Mouse (Mus musculus) adrenal gland, postnatal 14 days (tissue): ENCODE measurements around the gene Chn2. TPM values are rescaled to one million over a fixed set of nuclear protein-coding genes. Genes with fewer than 3 reads are reported as not detected.

Experiments
- DNase-seq: peaks from one replicate; pipeline ENCODE4 v3.0.0; 2021; ENCODE audit warnings: mixed read lengths
- total RNA-seq: library from RNA; stranded (reverse); gene quantifications from 2 replicates; pipeline ENCODE4 v1.2.3, GENCODE M21; 2021

Gene Chn2
- total RNA-seq, 1 experiment from 2014 or later: 9.9 TPM

DNA sequence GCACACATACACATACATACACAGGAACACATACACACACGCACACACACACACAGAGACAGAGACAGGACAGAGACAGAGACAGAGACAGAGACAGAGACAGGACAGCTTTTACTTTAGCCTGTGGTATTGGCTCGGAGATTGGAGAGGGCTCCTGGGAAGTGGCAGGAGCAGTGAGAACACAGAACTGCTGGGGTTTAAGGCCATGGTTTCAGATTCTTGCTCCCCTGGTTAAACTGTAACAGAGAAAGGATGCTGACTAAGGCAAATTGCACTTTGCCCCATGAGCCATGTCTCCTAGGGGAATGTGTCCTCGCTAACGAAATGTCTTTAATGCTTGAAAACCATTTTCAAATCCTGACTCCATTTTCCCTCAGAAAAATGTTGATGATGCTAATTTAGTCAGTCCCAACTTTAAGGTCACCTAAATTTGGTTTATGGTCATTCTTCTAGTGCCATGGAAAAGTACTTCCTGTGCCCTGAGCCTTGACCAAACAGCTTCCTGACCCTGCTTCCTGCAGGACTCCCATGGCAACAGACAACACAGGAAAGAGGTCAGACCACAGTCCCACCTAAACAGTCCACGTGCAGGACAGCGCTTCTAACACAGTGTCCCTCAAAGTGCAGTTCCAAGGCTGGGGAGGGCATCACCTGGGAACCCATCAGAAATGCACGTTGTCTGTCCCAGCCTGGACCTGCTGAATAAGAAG, 163.1 kb downstream of the Chn2 start:
- peak; percentile 26 for DNase-seq

DNA sequence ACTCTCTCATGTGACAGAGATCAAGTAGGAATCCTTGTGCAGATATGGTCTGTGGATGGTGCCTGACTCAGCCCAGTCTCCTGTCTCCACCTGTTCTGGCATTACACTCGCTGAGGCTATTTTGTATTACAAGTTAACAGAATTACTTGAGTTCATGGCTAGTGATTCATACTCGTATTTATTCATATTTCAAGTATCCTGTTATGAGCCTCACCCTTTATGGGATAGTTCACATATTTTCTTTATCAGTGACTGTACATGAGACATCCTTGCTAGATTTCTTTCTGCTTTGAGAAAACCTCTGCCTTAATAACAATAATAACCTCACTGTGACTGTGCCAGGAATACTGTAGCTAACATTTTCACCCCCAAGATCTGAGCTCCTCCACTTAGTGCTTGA, 164.0 kb downstream of the Chn2 start:
- no peak for DNase-seq

DNA sequence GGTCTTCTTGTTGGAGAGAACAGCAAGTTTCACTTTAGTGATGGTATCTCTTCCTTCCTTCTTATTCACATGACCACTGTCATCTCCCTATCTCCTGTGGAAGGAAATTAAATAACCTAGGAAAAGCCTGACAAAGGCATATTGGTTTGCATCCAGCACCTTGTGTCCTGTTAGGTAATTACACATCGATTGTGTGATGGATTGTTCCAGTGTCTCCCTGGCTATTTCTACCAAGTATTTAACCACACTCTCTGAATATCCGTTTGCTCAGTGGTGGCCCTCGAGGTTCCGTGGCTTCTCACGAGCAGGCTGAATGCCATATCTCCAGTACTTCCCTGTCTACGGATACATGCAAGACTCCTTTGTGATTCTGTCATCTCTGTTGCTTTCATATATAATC, 164.6 kb downstream of the Chn2 start:
- DNase-seq: no peak

DNA sequence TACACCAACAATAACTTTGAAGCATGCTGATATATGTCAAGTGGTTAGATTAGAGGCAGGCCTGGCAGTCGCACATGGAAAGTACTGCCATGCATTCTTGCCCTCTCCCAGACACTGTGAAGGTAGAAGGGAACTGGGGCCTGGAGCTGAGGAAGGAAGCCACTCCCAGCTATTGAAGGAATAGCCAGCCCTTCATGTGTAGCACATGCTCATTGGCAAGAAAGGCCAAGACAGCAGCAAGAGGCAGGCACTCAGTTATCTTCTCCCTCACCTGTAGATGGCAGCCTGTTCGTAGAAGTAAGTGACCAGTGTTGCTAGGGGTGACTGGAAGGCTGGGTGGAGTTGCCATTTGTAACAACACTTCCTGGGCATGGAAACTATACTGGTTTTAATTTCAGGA, 165.6 kb downstream of the Chn2 start:
- DNase-seq: no peak

DNA sequence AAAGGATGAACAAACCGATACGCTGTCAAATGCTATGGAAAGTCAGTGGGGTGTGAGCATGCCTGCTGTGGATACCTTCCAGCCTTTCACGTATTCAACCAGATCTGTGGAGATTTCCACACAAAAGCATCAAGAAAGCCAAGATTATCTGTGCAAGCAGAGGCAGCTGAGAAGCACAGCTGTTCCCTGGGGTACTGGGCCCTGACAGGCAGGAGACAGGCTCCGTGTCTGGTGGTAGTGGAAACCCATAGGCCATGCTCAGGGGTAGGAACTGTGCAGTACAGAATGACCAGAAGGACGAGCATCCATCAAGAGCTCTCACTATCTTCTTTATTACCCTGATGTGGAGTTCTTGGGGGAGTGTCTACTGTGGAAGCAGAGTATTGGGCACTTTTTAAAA, 166.1 kb downstream of the Chn2 start:
- DNase-seq: no peak

DNA sequence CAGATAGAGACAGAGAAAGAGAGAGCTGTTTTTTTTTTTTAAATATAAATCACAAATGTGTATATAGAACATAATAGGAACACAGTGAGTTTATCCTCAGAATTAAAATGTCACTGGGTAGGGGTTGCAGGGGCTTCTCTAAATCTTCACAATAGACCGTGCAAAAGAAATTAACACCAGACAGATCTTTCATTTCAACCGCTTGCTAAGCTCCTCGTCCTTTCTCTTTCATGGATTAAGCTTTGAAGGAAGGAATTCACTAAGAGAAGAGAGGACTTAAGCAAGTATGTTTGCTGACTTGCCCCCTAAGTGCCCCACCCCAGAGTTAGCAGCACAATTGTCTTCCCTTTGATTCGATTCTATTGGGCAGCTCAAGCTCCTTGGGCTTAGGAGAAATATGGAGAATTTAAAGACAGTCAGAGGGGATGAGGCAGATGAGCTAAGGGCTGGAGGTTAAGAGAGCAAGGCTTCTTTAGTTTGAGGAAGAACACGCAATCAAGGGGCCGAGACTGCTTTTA, 166.9 kb downstream of the Chn2 start:
- no peak for DNase-seq

DNA sequence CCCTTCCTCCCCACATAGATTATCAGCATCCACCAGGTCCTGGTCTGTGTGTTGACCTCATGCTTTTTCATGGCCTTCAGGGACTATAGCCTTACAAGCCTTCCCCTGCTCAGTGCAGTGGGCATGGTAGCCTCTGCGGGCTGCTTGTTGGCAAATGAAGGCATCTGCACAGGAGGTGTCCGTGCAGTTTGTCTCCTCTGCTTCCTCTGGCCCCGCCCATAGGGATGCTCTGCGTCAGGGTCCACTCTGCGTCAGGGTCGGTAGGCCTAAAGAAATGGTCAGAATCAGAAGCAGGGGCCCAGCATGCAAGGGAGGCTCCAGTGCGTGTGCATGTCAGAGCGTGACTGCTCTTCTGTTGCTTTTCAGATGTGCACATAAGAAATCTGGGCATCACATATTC, 169.4 kb downstream of the Chn2 start:
- DNase-seq: no peak

DNA sequence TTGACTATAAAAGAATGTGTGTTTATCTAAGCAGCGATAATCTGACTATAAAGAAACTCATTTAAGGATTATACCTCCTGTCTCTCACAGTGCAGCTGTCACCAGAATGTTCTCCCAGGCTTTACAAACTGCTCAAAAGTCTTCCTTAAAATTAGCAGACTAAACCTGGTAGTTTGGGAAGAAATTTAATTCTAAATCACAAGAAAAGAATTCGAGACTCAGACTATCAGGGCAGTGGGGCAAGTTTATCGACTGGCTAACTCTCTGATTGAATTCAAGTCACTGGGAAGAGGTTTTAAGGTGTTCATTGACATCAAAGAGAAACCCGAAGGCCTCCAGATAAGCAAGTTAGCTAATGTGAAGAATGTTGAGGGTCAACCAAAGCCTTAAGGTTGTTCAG, 171.6 kb downstream of the Chn2 start:
- DNase-seq: no peak

DNA sequence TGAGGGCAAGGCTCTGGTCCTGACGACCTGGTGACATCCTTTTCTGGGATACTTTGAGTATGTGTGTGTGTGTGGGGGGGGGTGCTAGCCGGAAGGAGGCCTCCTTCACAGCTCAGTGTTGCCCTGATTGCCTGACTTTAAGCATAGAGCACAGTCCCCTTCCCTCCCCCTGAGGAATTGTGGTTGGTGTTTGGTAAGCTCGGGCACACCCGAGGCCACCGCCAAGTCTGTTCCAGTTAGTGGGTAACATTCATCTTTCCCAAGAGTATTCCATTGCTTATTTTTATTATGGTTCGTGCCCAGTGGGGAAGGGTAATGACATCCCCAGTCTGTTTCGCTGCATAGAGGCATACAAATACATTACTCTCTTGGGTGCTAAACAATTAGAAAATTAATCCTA, 172.6 kb downstream of the Chn2 start:
- peak; percentile 48 for DNase-seq

DNA sequence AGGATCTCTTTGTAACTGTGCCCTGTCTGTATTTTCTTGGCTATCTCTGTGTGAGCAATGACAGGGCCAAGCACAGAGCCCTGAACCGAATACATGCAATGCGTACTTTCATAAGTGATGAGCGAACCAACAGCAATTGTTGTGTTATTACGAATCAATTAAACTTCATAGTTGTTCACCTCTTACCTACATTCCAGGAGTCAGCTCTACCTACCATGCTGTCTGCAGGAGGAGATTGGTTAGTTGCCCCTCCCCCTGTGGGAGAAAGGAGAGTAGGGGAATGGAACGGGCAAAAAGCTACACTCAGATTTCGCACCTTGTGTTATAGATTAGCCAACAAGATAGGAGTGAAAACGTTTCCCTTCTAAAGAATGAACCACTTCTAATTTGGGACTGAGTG, 174.4 kb downstream of the Chn2 start:
- no peak for DNase-seq

DNA sequence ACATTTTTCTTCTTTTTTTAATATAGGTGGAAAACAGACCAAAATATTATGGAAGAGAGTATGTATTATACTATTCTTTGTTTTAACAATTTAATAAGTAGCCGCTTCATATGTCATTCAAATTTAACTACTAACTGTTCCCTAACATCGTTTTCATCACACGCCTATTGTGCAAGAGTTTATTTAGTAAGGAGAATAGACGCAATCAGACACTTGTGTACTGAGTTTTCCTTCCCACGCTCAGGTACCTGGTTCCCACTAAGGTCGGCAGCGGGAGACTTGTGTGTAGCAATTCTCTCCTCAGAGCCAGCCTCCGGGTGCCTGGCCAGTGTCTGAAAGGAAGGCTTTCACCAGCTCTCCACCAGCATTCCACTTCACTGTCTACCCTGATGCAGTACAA, 176.3 kb downstream of the Chn2 start:
- DNase-seq: no peak

DNA sequence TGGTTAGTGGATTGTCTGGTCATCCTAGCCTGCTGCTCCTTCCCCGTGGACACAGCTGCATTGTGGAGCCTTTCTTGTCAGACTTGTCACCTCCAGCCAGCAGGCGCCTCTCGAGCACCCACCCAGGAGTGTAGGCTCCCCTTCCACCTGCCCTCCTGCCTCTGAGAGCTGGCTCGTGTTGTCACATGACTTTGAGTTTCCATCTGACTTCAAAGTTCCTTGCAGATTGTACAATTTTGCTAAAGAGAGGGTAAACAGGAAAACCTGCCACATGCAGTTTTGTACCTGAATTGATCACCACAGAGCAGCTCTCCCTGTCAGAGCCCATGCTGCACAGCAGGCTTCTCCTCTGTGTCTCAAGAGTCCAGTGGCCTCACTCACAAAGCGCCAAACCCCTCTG, 177.2 kb downstream of the Chn2 start:
- DNase-seq: no peak

DNA sequence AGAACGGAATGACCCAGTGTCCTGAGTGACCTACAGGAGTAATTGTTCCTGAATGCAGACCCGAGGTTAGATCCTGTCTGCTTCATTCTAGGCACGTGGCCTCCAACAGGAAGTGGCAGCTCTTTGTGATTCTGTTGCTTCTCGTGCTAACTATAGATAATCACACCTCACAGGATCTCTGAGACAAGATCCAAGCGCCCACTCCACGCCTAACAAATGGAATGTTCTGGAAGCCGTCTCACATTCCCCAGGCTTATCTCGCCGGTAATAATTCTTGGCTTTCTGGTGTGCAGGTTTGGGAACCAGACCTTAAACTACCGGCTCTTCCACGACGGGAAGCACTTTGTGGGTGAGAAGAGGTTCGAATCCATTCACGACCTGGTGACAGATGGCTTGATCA, 180.8 kb downstream of the Chn2 start:
- no peak for DNase-seq

DNA sequence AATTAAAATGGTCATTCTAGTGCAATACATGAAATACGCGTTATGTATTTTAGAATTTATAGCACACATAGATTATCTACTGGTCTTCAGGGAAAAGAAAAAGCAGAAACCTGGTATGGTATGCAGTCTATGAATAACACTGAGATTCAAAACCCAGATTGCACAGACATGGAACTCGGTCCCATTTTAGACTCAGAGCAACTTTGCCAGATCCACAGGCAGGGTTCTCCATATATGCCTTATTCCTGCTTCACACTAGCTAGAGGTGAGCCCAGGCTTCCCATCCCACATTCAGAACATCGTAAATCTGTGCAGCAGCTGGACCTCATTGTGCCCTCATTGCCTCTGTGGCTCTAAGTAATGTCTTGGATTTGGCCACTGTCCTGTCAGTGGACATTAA, 184.2 kb downstream of the Chn2 start:
- no peak for DNase-seq

DNA sequence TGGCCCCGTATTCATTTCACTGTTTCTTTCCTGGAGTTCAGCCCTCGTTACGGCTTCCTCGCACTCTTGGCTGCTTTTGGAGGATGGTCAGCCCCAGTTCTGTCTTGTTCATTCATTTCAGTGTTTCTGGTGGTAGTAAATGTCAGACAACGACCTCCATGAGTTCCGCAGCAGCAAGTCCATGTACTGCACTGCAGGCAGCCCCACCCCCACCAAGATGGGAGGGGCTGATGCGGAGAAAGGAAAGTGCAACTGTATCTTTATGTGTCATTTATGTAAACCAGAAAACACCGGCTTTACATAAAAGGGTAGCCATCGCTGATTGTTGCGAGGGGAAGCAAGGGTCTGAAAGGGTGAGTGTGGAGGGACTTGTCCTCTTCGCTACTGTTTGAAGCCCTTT, 185.0 kb downstream of the Chn2 start:
- peak; percentile 51 for DNase-seq

DNA sequence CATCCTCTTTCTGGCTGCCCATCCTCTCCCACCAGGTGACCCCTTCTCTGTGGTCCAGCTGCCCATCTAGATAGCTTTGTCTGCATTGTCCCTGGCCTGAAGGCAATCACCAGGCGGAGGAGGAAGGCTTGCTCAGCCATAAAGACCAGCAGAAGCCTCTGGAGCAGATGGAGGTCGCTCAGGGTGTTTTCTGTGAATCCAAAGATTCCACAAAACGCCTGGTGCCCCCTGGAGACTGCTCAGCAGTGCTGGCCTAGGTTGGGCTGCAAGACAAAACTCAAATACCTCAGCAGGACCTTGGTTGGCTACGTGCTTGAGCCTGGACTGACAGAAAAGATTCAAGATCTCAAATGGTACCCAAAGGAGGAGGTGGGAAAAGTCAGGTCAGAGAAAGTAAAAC, 186.0 kb downstream of the Chn2 start:
- no peak for DNase-seq

DNA sequence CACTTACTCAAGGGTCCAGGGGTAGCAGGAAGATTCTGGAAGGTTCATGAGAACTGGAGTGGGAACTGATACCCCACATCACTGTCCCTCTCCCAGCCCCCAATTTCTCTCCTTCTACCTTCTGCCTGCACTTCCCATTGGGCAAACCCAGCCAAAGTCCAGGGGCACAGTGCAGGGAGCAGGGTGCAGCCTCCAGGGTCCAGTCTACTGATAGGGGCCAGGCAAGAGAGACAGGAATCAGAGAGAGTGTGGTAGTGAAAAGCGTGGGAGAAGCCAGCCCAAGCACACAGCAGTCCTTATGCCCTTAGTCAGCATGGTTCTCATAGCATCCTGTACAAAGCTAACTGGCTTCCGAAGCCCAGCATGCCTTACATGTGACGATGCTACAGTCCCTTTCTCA, 187.7 kb downstream of the Chn2 start:
- no peak for DNase-seq

DNA sequence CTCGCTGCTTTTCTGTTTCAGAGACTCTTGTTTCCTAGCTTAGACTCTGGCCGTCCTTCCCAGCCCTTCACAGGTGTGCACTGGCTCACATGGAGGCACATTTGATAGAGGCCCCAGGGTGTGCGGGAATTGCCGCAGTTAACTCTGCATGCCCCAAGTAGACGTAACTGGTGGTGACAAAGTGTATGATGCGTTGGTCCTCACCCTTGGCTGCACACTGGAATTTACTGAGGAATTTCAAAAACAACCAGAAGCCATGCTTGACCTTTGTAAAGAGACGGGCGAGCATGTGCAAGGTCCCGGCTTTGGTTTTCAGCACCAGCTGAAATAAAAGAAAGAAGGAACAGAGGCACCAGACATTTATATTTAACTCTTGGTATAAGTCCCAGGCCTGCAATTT, 189.1 kb downstream of the Chn2 start:
- DNase-seq: no peak

DNA sequence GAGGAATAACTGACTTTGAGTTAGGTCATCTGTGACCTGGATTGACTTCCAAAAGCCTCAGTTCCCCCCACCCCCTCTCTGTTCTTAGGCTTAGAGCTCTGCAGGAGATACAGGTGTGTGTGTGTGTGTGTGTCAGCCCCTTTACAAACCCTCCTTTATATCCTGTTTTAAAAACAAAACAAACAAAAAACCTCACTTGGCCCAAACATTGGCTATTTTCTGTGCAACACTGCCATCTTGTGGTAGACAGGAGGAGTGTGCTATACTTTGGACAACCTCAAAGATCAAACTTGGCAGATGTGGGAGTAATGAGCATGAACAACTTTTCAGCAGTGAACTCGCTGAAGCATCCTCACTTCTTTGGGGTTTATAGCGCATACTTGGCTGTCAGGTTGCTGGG, 189.5 kb downstream of the Chn2 start:
- peak; percentile 67 for DNase-seq

DNA sequence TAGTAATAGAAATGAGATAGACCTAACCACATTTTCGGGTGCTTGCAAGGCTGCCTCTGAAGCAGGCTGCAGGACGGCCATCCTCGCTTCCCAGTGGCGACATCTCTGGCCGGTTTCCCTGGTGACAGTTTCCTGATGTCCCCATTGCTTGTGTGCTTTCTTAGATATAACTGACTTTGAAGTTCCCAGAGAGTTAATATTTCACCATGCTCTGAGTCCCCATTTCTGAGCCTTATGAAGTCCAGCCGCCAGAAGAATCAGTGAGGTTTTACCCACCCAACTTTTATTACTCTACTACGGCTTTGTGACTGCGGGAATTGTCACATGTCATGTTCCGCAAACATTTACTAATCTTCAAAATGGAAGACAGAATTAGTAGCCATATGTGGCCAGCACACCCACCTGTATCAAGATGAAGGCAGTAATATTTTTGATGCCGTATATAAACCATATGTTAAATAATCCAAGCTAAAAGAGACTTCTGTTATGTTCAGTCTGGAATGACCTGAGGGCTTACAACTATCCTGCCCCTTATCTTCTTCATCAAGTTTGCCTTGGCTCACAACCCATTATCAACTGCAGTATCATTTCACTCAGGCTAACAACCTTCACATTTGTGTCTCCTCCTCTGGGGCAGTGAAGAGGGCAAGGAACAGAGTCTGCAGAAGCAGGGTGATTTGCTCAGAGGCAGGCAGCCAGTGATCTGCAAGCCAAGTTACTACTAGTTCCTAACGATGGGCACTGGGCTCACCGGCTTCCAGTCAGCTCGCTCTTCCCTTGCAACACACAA, 192.6 kb downstream of the Chn2 start:
- no peak for DNase-seq

DNA sequence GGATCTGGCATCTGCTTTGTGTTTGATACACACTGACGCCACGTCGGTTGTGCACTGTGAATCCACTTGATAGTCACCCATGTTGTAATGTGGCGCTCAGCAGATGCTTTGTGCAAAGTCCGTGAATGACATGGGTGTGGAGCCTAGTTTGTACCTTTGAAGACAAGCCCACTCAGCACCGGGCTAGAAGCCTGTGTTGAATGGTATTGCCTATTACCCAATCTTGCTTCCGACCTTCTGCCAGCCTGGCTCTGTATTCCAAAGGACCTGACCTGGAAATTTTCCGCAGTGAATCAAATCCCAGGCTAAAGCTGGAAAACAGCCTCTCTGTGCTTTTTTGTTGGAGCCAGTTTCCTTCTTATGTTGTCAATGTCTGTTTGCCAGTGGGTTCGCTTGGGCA, 197.1 kb downstream of the Chn2 start:
- no peak for DNase-seq

DNA sequence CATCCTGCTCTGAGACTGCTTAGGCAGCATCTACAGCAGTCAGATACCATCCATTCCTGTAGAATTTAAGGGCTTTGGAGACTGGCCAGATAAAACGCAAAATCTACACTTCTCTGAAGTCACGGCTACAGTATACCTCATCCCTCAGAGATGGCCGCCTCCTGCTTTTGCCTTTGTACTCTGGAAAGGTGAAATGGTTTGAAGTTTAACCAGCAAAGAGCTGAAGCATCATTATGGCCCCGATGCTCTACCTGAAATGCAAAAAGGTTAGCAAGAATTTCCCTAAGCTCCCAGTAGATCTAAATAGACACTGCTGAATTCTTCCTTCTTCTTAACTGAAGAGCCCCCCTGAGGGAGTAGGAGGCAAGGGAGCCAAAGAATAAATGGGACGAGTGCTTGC, 202.4 kb downstream of the Chn2 start:
- DNase-seq: no peak

DNA sequence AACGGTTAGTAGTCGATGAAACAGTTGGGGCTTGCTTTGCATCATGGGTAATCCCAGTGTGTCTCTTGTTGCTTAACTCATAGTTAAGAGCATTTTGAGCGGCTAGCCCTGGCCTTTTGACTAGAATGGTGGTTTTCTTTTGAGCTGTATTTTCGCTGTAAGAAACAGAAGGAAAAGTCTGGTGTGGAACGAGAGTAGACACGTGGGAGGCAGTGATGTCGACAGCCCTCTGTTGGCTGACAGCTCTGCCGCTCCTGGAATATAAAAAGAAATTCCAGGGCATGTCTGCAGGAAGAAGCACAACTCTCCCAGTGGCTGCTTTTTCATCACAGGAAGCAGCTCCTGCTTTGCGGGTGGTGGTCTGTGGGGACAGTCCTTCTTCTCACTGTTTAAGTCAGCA, 202.9 kb downstream of the Chn2 start:
- DNase-seq: no peak
